Mouse (Mus musculus) cortical plate, adult 2 months (tissue): ENCODE measurements around the gene Surf4. TPM values are rescaled to one million over a fixed set of nuclear protein-coding genes. Genes with fewer than 3 reads are reported as not detected.

Source experiments
- H3K27ac ChIP-seq: fragments of 200-500 bp; 2 replicates; pipeline ENCODE4 v1.5.1; 2012; ENCODE audit warnings: low read length, control low read depth, inconsistent platforms; ENCODE audit not compliant: insufficient read depth
- H3K4me1 ChIP-seq: fragments of 200-500 bp; 2 replicates; pipeline ENCODE4 v1.6.1; 2011; ENCODE audit warnings: low read length; ENCODE audit not compliant: control insufficient read depth, insufficient read depth
- H3K4me3 ChIP-seq: fragments of 200-500 bp; 2 replicates; pipeline ENCODE4 v1.5.1; 2011; ENCODE audit warnings: mild to moderate bottlenecking, low read length, control low read depth; ENCODE audit not compliant: insufficient read depth
- CTCF ChIP-seq: fragments of 200-500 bp; IDR thresholded peaks from 2 replicates; pipeline ENCODE4 v1.5.1; 2011; ENCODE audit warnings: mild to moderate bottlenecking, control low read depth, low read length; ENCODE audit not compliant: insufficient read depth; ENCODE audit errors: extremely low read depth
- POLR2A ChIP-seq: fragments of 200-500 bp; IDR thresholded peaks from 2 replicates; pipeline ENCODE4 v1.6.1; 2011; ENCODE audit warnings: mild to moderate bottlenecking, low read length, control low read depth; ENCODE audit not compliant: insufficient read depth; ENCODE audit errors: extremely low read depth
- polyA plus RNA-seq: library from polyadenylated mRNA; depleted of rRNA; stranded (reverse); fragments of >200 nt; gene quantifications from 2 replicates; pipeline ENCODE4 v1.2.3, GENCODE M21; 2012; rRNA removed

The Surf4 gene
- polyA plus RNA-seq, 1 experiment: 58.4 TPM

GRCm38 (mm10) chr2:26870666-26871065, 63.1 kb downstream of the Surf4 start:
- no peak overlapping the region for H3K27ac ChIP-seq
- TF ChIP-seq CTCF (no peak), POLR2A (no peak)

More at GRCm38 (mm10) chr2:26870666-26871065, 63.1 kb downstream of the Surf4 start:
- no peaks in the 10 kb centered on the region for H3K4me1 ChIP-seq
- no peak overlapping the region for H3K4me3 ChIP-seq

Other genes starting within 250 kb of the Surf4 start
- not detected in 2 replicates for gene Abo, start 68.9 kb downstream of the Surf4 start, polyA plus RNA-seq
- 18.7 and 19.1 TPM in 2 replicates for gene Surf6, start 31.0 kb downstream of the Surf4 start, polyA plus RNA-seq
- 44.1 and 47.4 TPM in 2 replicates for gene Med22, start 23.3 kb downstream of the Surf4 start, polyA plus RNA-seq
- gene Rpl7a, start 23.2 kb downstream of the Surf4 start, polyA plus RNA-seq: 642 and 671 TPM in 2 replicates
- gene Surf2, start 17.6 kb downstream of the Surf4 start, polyA plus RNA-seq: 56.9 and 59.0 TPM in 2 replicates
- gene Surf1, start 17.4 kb downstream of the Surf4 start, polyA plus RNA-seq: 136 and 138 TPM in 2 replicates
- 0.23 and 0.30 TPM in 2 replicates for gene Stkld1, start 119 bp upstream of the Surf4 start, polyA plus RNA-seq
- gene Rexo4, start 30.5 kb upstream of the Surf4 start, polyA plus RNA-seq: 82.2 and 85.9 TPM in 2 replicates
- 6.9 and 7.0 TPM in 2 replicates for gene Adamts13, start 39.5 kb upstream of the Surf4 start, polyA plus RNA-seq
- 63.7 and 64.1 TPM in 2 replicates for gene Cacfd1, start 76.0 kb upstream of the Surf4 start, polyA plus RNA-seq
- 43.2 and 46.6 TPM in 2 replicates for gene Slc2a6, start 94.1 kb upstream of the Surf4 start, polyA plus RNA-seq
- 0.51 and 0.69 TPM in 2 replicates for gene Mymk, start 138.3 kb upstream of the Surf4 start, polyA plus RNA-seq
- 32.0 and 36.7 TPM in 2 replicates for gene Adamtsl2, start 145.5 kb upstream of the Surf4 start, polyA plus RNA-seq
- gene Fam163b, start 208.6 kb upstream of the Surf4 start, polyA plus RNA-seq: 129 and 142 TPM in 2 replicates
- gene Dbh, start 231.3 kb upstream of the Surf4 start, polyA plus RNA-seq: 0.23 and 0.31 TPM in 2 replicates